Mouse (Mus musculus): ENCODE data around the gene Obp1b. TPM values are rescaled to one million over a fixed set of nuclear protein-coding genes. Genes with fewer than 3 reads are reported as not detected.

The Obp1b gene
- polyA plus RNA-seq (2021; fragmentation: Nextera tagmentation), result not detected in 2 replicates
- long read RNA-seq, experiment 1, result 0 reads
- long read RNA-seq, experiment 2, result 0 reads

GRCm38 (mm10) chrX:78186477-78186876, at the start of gene Obp1b:
Obp1b (plus strand) TSS chrX:78186777.

Other genes with a start within 250 kb of the Obp1b start
- not detected in 2 replicates for gene Obp1a, start 95.4 kb upstream of the Obp1b start, polyA plus RNA-seq (2021; fragmentation: Nextera tagmentation)
- not detected in 2 replicates for gene Gm5938, start 61.3 kb upstream of the Obp1b start, polyA plus RNA-seq (2021; fragmentation: Nextera tagmentation)
- gene Gm14743, start 59.1 kb downstream of the Obp1b start, polyA plus RNA-seq (2021; fragmentation: Nextera tagmentation), result not detected in 2 replicates
- gene 4930480E11Rik, start 182.9 kb downstream of the Obp1b start, polyA plus RNA-seq (2021; fragmentation: Nextera tagmentation), result not detected in 2 replicates

Data from layer of hippocampus, adult 6 months (tissue).